Mouse (Mus musculus) lung, adult 18-20 months (tissue): ENCODE measurements around the gene Ankrd1.

Experiments used
- DNase-seq, 2 experiments: peaks; one replicate each; pipeline ENCODE4 v3.0.0; 2022; ENCODE audit warnings: mixed read lengths in 2 of 2

The Ankrd1 gene

GRCm38 (mm10) chr19:36109318-36109944 lies 10.5 kb downstream of the Ankrd1 start:
- no peak for DNase-seq

GRCm38 (mm10) chr19:36103909-36104308 lies 16.0 kb downstream of the Ankrd1 start:
- no peak for DNase-seq

GRCm38 (mm10) chr19:36098916-36099315 lies 21.0 kb downstream of the Ankrd1 start:
- no peak for DNase-seq

DNA sequence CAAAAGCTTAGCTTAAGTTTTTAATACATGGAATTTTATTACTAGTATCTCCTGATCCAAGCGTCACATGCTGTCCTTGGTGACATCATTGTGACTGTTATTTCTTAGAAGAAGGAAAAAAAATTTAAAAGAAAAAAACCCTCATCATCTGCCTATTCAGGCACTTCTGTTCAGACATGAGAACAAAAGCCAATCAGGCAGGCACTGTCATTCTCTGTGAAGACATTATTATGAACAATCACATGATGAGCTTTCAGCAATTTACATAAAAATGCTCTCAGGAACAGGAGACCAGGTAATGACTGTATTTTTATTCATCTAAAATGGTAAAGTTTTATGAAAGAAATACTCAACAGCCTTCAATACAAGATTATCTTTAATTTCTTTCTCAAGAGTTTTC lies 21.6 kb downstream of the Ankrd1 start:
- no peak for DNase-seq

DNA sequence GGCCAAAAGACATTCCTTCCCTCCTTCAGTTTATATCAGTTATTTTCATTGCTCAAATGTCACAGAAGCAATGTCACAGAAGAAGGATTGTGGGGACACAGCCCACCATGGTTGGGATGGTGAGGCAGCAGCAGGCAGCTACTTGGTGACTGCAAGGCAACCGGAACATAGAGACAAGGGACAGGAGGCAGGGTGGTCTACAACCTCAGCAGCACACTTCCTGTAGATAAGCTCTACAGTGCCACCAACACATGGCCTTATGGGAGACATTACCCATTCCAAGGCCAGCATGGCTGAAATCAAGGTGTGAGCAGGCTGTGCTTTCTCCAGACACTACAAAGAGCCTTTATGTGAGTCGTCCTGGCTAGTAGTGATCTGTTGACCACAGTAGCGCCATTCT lies 22.7 kb downstream of the Ankrd1 start:
- DNase-seq, result no peak

- DNase-seq, result no peak
Measured at GRCm38 (mm10) chr19:36090781-36091180, 29.1 kb downstream of the Ankrd1 start.

- DNase-seq, result peak; percentile 83 to 88
Measured at GRCm38 (mm10) chr19:36083262-36084225, 36.4 kb downstream of the Ankrd1 start, which contains the start of gene Rpp30. Gene Rpp30 (plus strand): TSS chr19:36083716.

DNA sequence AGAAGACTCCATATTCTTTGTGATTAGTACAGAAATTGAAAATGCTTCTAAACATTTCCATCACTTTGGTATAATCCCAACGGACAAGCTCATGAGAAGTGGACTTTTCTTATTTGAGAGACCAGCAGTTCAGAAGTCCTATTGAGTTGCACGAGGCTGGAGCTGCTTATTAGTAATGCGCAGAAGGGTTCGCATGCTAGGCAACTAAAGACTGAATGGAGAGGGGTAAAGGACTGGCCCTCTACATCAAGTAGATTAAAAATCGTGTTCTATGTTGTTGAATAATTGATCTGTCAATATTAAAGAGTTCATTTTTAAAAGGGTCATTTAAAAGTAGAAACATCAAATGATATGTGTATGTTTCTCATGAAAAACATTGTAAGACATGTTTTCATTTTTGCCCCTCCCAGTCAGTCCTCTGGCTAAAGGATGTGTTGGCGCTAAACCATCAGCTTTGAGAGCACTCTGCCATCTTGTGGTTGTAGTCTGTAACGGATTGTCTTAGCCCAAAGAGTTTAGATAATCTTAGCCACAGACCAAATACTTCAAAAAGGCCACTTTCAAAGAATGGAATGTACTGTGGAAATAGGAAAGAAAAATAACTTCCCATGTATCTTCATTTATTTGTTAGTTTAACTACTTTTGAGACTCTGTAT lies 37.2 kb downstream of the Ankrd1 start:
- peak; percentile 8 to 44 for DNase-seq

DNA sequence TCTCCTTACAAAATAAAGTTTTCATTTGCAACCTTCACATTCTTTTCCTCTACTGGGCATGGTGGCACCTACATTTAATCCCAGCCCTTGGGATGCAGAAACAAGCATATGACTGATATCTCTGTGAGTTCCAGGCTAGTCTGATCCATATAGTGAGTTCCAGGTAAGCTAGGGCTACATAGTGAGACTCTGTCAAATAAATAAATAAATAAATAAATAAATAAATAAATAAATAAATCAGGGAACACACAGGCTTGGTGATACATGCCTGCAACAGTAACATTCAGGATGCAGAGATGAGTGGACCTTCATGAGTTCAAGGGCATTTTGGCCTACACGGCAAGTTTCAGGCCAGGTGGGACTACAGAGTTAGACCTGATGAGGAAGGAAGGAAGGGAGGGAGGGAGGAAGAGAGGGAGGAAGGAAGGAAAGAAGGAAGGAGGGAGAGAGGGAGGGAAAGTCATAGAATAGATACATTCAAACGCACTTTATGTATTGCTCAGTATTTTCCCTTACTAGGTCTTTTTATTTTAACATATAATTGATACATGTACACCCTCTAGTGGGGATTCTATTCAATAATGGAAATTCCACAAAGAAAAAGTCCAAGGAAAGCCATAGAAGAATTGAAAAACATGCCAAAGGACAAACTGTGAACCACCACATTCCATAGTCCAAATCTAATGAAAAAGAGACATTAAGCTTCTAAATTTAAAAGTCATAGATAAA lies 56.9 kb downstream of the Ankrd1 start:
- no peak for DNase-seq
